Mouse (Mus musculus) liver, embryonic 16.5 days (tissue): Measurements from ENCODE around the gene Pptc7. TPM values are rescaled to one million over a fixed set of nuclear protein-coding genes. Genes with fewer than 3 reads are reported as not detected.

Experiments
- ATAC-seq: fragments of 200-750 bp; cut with Nextera tagmentation; 2 replicates; pipeline ENCODE4 v1.8.0; 2017; ENCODE audit warnings: low read depth, mild to moderate bottlenecking, moderate number of reproducible peaks, moderate library complexity
- H3K27ac ChIP-seq: fragments of 300-500 bp; sonication (generic); 2 replicates; pipeline ENCODE4 v1.5.1; 2014; ENCODE audit warnings: mild to moderate bottlenecking, low read length
- H3K27me3 ChIP-seq: fragments of 300-500 bp; sonication (generic); 2 replicates; pipeline ENCODE4 v1.6.1; 2014; ENCODE audit warnings: low read depth, low read length, mixed read lengths; ENCODE audit not compliant: control insufficient read depth, insufficient read depth
- H3K36me3 ChIP-seq: fragments of 300-500 bp; sonication (generic); 2 replicates; pipeline ENCODE4 v1.6.1; 2014; ENCODE audit warnings: mild to moderate bottlenecking; ENCODE audit not compliant: control insufficient read depth, insufficient read depth
- H3K4me1 ChIP-seq: fragments of 300-500 bp; sonication (generic); 2 replicates; pipeline ENCODE4 v1.6.1; 2014; ENCODE audit warnings: low read depth, low read length, mixed read lengths; ENCODE audit not compliant: control insufficient read depth
- H3K4me2 ChIP-seq: fragments of 300-500 bp; sonication (generic); 2 replicates; pipeline ENCODE4 v1.6.1; 2014; ENCODE audit warnings: low read depth, low read length, mixed read lengths
- H3K4me3 ChIP-seq: fragments of 300-500 bp; sonication (generic); 2 replicates; pipeline ENCODE4 v1.5.1; 2014; ENCODE audit warnings: low read depth, mild to moderate bottlenecking, low read length
- H3K9ac ChIP-seq: fragments of 300-500 bp; sonication (generic); 2 replicates; pipeline ENCODE4 v1.6.1; 2014; ENCODE audit warnings: low read depth, low read length
- H3K9me3 ChIP-seq: fragments of 300-500 bp; sonication (generic); replicated peaks from 2 replicates; pipeline ENCODE4 v1.6.1; 2016; ENCODE audit warnings: low read length; ENCODE audit not compliant: control insufficient read depth
- WGBS: fragments of 180-500 bp; shearing (Covaris S2); extraction: QIAGEN DNeasy Blood & Tissue Kit; methylation state at CpG from one replicate; pipeline ENCODE4 v1.1.7; 2014; ENCODE audit not compliant: insufficient replicate concordance; 5-methylcytosine and 5-hydroxymethylcytosine counted together
- polyA plus RNA-seq: library from polyadenylated mRNA; unstranded; fragments of >200 nt; fragmentation: Nextera tagmentation; extraction: Ambion mirVana; gene quantifications from 2 replicates; pipeline ENCODE4 v1.2.1, GENCODE M21; 2015

Gene Pptc7
- polyA plus RNA-seq, 1 experiment from 2014 or later: 4.1 TPM

- H3K36me3 ChIP-seq: no peaks in the 10 kb centered on the region
- WGBS: 72% methylated on average over 7 of the region's 7 CpGs
- no peak for ATAC-seq
Measured at GRCm38 (mm10) chr5:122278946-122279345, 5.2 kb upstream of the Pptc7 start.

GRCm38 (mm10) chr5:122279799-122280421, 4.3 kb upstream of the Pptc7 start:
- Histone ChIP-seq H3K36me3 (no peaks in the 10 kb centered on the region), H3K27ac (no peak overlapping the region), H3K27me3 (peaks cover 5% of the 10 kb centered on the region; the same call in 1 of the 2 replicates), H3K9me3 (no peaks in the 10 kb centered on the region), H3K4me1 (peaks cover 18% of the 10 kb centered on the region), H3K4me3 (no peak overlapping the region), H3K9ac (no peak overlapping the region), H3K4me2 (no peak overlapping the region)
- ATAC-seq: no peak
- 43% methylated on average over 12 of the region's 12 CpGs for WGBS

More at GRCm38 (mm10) chr5:122278946-122279345, 5.2 kb upstream of the Pptc7 start:
- H3K4me3 ChIP-seq: no peak overlapping the region
- H3K27ac ChIP-seq: no peak overlapping the region
- H3K9me3 ChIP-seq: no peaks in the 10 kb centered on the region
- no peak overlapping the region for H3K4me2 ChIP-seq
- no peak overlapping the region for H3K9ac ChIP-seq
- peaks cover 5% of the 10 kb centered on the region; the same call in 1 of the 2 replicates for H3K27me3 ChIP-seq
- peaks cover 18% of the 10 kb centered on the region for H3K4me1 ChIP-seq

- Histone ChIP-seq H3K4me2 (no peak overlapping the region), H3K9me3 (no peaks in the 10 kb centered on the region), H3K36me3 (no peaks in the 10 kb centered on the region), H3K4me1 (peaks cover 18% of the 10 kb centered on the region), H3K4me3 (no peak overlapping the region), H3K27ac (0 out of 2 replicates have a peak overlapping the region, but pooled peaks have one; percentile 0), H3K9ac (no peak overlapping the region), H3K27me3 (peaks cover 5% of the 10 kb centered on the region; the same call in 1 of the 2 replicates)
- 33% methylated on average over 6 of the region's 6 CpGs for WGBS
- no peak for ATAC-seq
Measured at GRCm38 (mm10) chr5:122280422-122280826, 3.7 kb upstream of the Pptc7 start.

- H3K9ac ChIP-seq: no peak overlapping the region
- no peak overlapping the region for H3K27ac ChIP-seq
Measured at GRCm38 (mm10) chr5:122280827-122281462, 3.2 kb upstream of the Pptc7 start.

GRCm38 (mm10) chr5:122283828-122284182, 360 bp upstream of the Pptc7 start:
- Histone ChIP-seq H3K4me2 (peak overlapping the region; percentile 93), H3K9me3 (no peaks in the 10 kb centered on the region), H3K9ac (peak overlapping the region; percentile 38; the same call in 1 of the 2 replicates), H3K36me3 (peaks cover 6% of the 10 kb centered on the region; the same call in 1 of the 2 replicates), H3K4me1 (peaks cover 45% of the 10 kb centered on the region), H3K27me3 (peaks cover 5% of the 10 kb centered on the region; the same call in 1 of the 2 replicates), H3K4me3 (peak overlapping the region; percentile 95), H3K27ac (no peak overlapping the region)
- no peak for ATAC-seq
- WGBS: 4% methylated on average over 2 of the region's 2 CpGs

More at GRCm38 (mm10) chr5:122280827-122281462, 3.2 kb upstream of the Pptc7 start:
- peaks cover 22% of the 10 kb centered on the region for H3K4me1 ChIP-seq
- peaks cover 5% of the 10 kb centered on the region; the same call in 1 of the 2 replicates for H3K27me3 ChIP-seq
- H3K4me2 ChIP-seq: no peak overlapping the region
- 32% methylated on average over 19 of the region's 19 CpGs for WGBS
- no peaks in the 10 kb centered on the region for H3K36me3 ChIP-seq
- no peak overlapping the region for H3K4me3 ChIP-seq
- ATAC-seq: no peak
- H3K9me3 ChIP-seq: no peaks in the 10 kb centered on the region

- WGBS: under 1% methylated on average over 34 of the region's 34 CpGs
- Histone ChIP-seq H3K27ac (peak overlapping the region; percentile 50), H3K4me3 (peak overlapping the region; percentile 95), H3K36me3 (peaks cover 6% of the 10 kb centered on the region; the same call in 1 of the 2 replicates), H3K4me2 (peak overlapping the region; percentile 93), H3K27me3 (peaks cover 5% of the 10 kb centered on the region; the same call in 1 of the 2 replicates), H3K4me1 (peaks cover 45% of the 10 kb centered on the region), H3K9ac (peak overlapping the region; percentile 90), H3K9me3 (no peaks in the 10 kb centered on the region)
- ATAC-seq: no peak
Measured at GRCm38 (mm10) chr5:122285029-122285766, 1.0 kb downstream of the Pptc7 start.

GRCm38 (mm10) chr5:122285767-122286150, 1.6 kb downstream of the Pptc7 start:
- peak overlapping the region; percentile 93 for H3K4me2 ChIP-seq
- peaks cover 2% of the 10 kb centered on the region; the same call in 1 of the 2 replicates for H3K27me3 ChIP-seq
- 45% methylated on average over 7 of the region's 7 CpGs for WGBS
- ATAC-seq: no peak
- H3K9me3 ChIP-seq: no peaks in the 10 kb centered on the region
- peaks cover 46% of the 10 kb centered on the region for H3K4me1 ChIP-seq
- no peak overlapping the region for H3K27ac ChIP-seq
- peaks cover 6% of the 10 kb centered on the region; the same call in 1 of the 2 replicates for H3K36me3 ChIP-seq
- H3K9ac ChIP-seq: peak overlapping the region; percentile 90
- peak overlapping the region; percentile 95 for H3K4me3 ChIP-seq

GRCm38 (mm10) chr5:122286191-122286590, 2.0 kb downstream of the Pptc7 start:
- Histone ChIP-seq H3K27me3 (no peaks in the 10 kb centered on the region), H3K36me3 (peaks cover 6% of the 10 kb centered on the region; the same call in 1 of the 2 replicates)
- no peak for ATAC-seq

More at GRCm38 (mm10) chr5:122286191-122286590, 2.0 kb downstream of the Pptc7 start:
- Histone ChIP-seq H3K4me3 (peak overlapping the region; percentile 95), H3K4me2 (peak overlapping the region; percentile 93), H3K4me1 (peaks cover 46% of the 10 kb centered on the region), H3K9ac (peak overlapping the region; percentile 38; the same call in 1 of the 2 replicates), H3K9me3 (no peaks in the 10 kb centered on the region), H3K27ac (no peak overlapping the region)
- 81% methylated on average over 10 of the region's 10 CpGs for WGBS
